Mouse (Mus musculus): ENCODE data around the gene Klf7. TPM values are rescaled to one million over a fixed set of nuclear protein-coding genes. Genes with fewer than 3 reads are reported as not detected.

Gene Klf7
- polyA plus RNA-seq, 1 experiment from 2014 or later: 71.4 TPM

DNA sequence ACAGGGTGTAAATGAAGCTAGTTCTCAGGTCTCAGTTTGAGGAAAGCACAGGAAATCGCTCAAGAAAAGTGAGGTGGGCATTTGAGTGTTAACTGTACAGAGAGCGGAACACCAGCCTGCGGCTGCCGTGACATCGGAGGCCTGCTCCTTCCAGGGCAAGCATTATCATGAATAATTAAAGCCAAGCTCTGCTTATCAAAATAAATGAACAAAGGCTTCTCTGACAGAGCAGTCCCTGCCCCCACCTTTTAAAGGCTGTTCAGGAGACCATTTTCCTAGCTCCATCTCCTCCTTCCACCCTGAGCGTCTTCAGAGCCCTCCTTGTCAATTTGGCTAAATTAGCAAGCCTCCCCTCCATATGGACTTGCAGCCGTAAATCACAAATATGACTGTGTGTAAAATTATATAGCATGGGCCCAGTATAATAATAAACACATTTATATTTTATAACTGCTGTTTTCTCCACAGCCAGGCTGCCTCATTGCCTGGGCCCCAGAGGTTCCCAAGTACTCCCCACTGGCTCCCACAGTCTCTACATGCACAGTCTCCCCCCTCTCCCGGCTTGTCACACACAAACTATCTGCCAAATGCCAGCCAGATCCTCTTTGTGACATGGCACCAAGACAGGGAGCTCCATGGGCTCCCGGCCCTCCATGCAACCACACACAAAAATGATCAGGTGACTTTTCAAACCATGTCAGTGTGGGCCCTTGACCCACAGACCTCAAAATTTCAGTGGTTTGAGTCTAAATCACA, 61.2 kb downstream of the Klf7 start:
- H3K9ac ChIP-seq (replicated peaks; ENCODE audit: low read depth, low read length): peak overlapping the region; percentile 11; the same call in 1 of the 2 replicates
- peak overlapping the region; percentile 27; the same call in 1 of the 2 replicates for H3K4me2 ChIP-seq (ENCODE audit: low read depth, low read length)
- H3K4me1 ChIP-seq (ENCODE audit: control insufficient read depth, insufficient read depth, low read length): peaks cover 51% of the 10 kb centered on the region
- H3K27ac ChIP-seq (ENCODE audit: low read depth, low read length): peak overlapping the region; percentile 76
- H3K36me3 ChIP-seq (ENCODE audit: control insufficient read depth, insufficient read depth, low read length): no peaks in the 10 kb centered on the region
- no peaks in the 10 kb centered on the region for H3K9me3 ChIP-seq (ENCODE audit: control insufficient read depth, low read length)
- no peaks in the 10 kb centered on the region for H3K27me3 ChIP-seq (ENCODE audit: control insufficient read depth, insufficient read depth, low read length)
- 22% methylated on average over 9 of the region's 9 CpGs for WGBS
- ATAC-seq (ENCODE audit: low read depth): peak; percentile 74
- no peak overlapping the region for H3K4me3 ChIP-seq (ENCODE audit: low read depth, low read length)

DNA sequence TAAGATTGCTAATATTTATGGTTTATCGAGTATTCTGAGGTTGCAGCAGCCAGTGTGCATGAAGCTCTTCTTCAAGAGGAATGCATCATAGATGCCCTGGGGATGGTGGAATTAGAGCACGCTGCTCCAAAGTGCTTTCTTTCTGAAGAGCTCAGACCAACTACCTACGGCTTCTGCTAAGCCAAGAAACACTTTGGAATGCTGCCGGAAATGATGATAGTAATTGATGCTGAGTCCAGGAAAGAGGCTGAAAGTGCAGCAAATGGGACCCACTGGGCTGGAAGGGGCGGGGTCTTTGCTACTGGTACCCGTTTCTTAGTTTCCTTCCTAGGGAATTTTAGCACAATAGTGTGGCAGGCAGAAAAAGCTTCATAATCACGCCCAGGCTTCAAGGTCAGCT, 62.0 kb downstream of the Klf7 start:
- Histone ChIP-seq H3K27me3 (ENCODE audit: control insufficient read depth, insufficient read depth, low read length) (no peaks in the 10 kb centered on the region), H3K27ac (ENCODE audit: low read depth, low read length) (peak overlapping the region; percentile 76), H3K9me3 (ENCODE audit: control insufficient read depth, low read length) (no peaks in the 10 kb centered on the region), H3K36me3 (ENCODE audit: control insufficient read depth, insufficient read depth, low read length) (no peaks in the 10 kb centered on the region), H3K9ac (replicated peaks; ENCODE audit: low read depth, low read length) (no peak overlapping the region), H3K4me2 (ENCODE audit: low read depth, low read length) (no peak overlapping the region), H3K4me1 (ENCODE audit: control insufficient read depth, insufficient read depth, low read length) (peaks cover 46% of the 10 kb centered on the region), H3K4me3 (ENCODE audit: low read depth, low read length) (no peak overlapping the region)
- ATAC-seq (ENCODE audit: low read depth): peak; percentile 11; the same call in 1 of the 2 replicates
- 47% methylated on average over 7 of the region's 7 CpGs for WGBS

DNA sequence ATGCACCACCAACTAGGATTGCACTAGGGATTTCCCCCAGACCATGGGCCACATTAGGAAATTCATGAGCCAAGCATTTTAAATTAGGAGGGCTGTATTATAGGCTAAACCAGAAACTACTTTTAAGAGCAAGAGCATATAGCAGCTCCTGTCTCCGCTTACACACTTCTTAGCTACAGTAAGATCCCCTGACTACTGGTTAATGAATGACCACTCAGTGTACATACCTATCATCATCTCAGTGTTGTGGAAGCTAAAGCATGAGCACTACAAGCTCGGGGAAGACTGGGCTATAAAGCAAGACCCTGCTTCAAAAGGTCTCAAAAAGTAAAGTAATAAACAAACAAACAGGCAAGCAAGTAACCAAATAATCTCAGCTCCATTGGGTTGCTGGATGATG, 65.5 kb downstream of the Klf7 start:
- H3K4me2 ChIP-seq (ENCODE audit: low read depth, low read length): no peak overlapping the region
- no peaks in the 10 kb centered on the region for H3K9me3 ChIP-seq (ENCODE audit: control insufficient read depth, low read length)
- H3K27ac ChIP-seq (ENCODE audit: low read depth, low read length): no peak overlapping the region
- no peaks in the 10 kb centered on the region for H3K36me3 ChIP-seq (ENCODE audit: control insufficient read depth, insufficient read depth, low read length)
- peaks cover 21% of the 10 kb centered on the region for H3K4me1 ChIP-seq (ENCODE audit: control insufficient read depth, insufficient read depth, low read length)
- no peak overlapping the region for H3K4me3 ChIP-seq (ENCODE audit: low read depth, low read length)
- WGBS: 86% methylated on average over 2 of the region's 2 CpGs
- no peak overlapping the region for H3K9ac ChIP-seq (replicated peaks; ENCODE audit: low read depth, low read length)
- no peaks in the 10 kb centered on the region for H3K27me3 ChIP-seq (ENCODE audit: control insufficient read depth, insufficient read depth, low read length)
- no peak for ATAC-seq (ENCODE audit: low read depth)

DNA sequence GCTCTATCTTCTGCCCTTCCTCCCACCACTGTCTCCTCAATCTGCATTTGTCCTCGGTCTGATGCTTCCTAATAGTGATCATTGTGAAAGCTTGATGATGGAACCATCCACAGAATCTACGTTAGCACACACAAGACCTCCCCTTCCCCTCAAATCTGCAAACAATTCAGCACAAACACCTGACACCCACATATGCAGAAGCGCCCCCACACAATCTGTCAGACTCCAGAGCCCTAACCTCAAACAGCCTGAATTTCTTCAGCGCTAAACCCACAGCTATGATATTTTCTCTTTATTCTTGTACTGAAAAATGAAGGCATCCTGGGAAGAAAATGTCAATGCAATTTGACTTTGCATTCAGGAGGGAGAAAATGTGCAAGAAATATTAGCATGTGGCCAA, 66.1 kb downstream of the Klf7 start:
- ATAC-seq (ENCODE audit: low read depth): no peak
- no peak overlapping the region for H3K4me2 ChIP-seq (ENCODE audit: low read depth, low read length)
- H3K9me3 ChIP-seq (ENCODE audit: control insufficient read depth, low read length): no peaks in the 10 kb centered on the region
- no peak overlapping the region for H3K9ac ChIP-seq (replicated peaks; ENCODE audit: low read depth, low read length)
- no peaks in the 10 kb centered on the region for H3K27me3 ChIP-seq (ENCODE audit: control insufficient read depth, insufficient read depth, low read length)
- WGBS: 75% methylated on average over 4 of the region's 4 CpGs
- no peaks in the 10 kb centered on the region for H3K36me3 ChIP-seq (ENCODE audit: control insufficient read depth, insufficient read depth, low read length)
- H3K4me3 ChIP-seq (ENCODE audit: low read depth, low read length): no peak overlapping the region
- no peak overlapping the region for H3K27ac ChIP-seq (ENCODE audit: low read depth, low read length)
- H3K4me1 ChIP-seq (ENCODE audit: control insufficient read depth, insufficient read depth, low read length): peaks cover 15% of the 10 kb centered on the region

DNA sequence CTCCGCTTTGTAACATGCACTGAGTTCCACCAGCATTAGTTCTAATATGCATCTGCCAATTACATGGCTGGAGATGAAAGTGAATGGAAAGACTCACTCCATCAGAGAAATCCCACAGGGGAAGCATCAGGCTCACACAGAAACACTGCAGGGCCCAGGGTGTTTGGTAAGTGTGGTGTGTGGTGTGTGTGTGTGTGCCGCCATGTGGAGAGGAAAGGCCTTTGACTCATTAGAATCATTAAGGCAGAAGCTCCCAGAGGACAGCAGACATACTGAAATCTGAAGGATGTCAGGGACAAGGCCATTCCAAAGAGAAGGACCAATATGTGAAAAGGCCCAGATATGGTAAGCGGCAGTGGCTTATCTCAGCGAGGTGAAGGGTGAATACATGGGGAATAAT, 66.9 kb downstream of the Klf7 start:
- no peak overlapping the region for H3K9ac ChIP-seq (replicated peaks; ENCODE audit: low read depth, low read length)
- no peak overlapping the region for H3K4me2 ChIP-seq (ENCODE audit: low read depth, low read length)
- no peak for ATAC-seq (ENCODE audit: low read depth)
- WGBS: 78% methylated on average over 4 of the region's 4 CpGs
- no peak overlapping the region for H3K4me3 ChIP-seq (ENCODE audit: low read depth, low read length)
- H3K27me3 ChIP-seq (ENCODE audit: control insufficient read depth, insufficient read depth, low read length): no peaks in the 10 kb centered on the region
- no peak overlapping the region for H3K27ac ChIP-seq (ENCODE audit: low read depth, low read length)
- peaks cover 8% of the 10 kb centered on the region for H3K4me1 ChIP-seq (ENCODE audit: control insufficient read depth, insufficient read depth, low read length)
- no peaks in the 10 kb centered on the region for H3K36me3 ChIP-seq (ENCODE audit: control insufficient read depth, insufficient read depth, low read length)
- no peaks in the 10 kb centered on the region for H3K9me3 ChIP-seq (ENCODE audit: control insufficient read depth, low read length)

DNA sequence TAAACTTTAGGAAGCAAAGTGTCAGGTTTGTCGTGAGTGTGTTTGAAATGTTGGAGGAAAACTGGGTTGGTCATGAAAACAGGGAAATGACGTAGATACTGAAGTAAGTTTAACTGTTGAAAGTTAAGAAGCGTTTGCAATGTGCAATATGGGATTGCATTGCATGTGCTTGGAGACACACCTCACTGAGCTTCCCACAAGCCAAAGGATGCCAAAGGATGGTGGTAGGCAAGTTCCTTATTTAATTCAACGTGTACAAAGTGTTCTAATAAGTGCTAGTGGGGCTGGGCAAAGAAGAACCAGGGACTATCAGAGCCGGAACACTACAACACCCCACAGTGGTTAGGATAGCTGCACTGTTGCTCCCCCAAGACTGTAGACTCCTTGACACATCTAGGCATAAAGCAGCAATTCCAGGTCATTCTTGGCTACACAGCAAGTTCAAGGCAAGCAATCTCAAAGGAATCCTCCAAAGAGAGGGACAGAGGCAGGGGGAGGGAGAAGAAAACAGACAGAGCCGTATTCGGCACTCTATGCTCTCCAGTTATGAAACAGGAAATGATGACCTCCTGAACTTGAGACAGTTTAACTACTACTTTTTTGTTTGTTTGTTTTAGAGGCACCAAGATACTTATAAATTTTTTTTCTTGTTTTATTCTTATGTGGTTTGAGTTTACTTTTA, 69.9 kb downstream of the Klf7 start:
- no peak overlapping the region for H3K4me3 ChIP-seq (ENCODE audit: low read depth, low read length)
- no peak overlapping the region for H3K27ac ChIP-seq (ENCODE audit: low read depth, low read length)
- no peaks in the 10 kb centered on the region for H3K27me3 ChIP-seq (ENCODE audit: control insufficient read depth, insufficient read depth, low read length)
- WGBS: 84% methylated on average over 7 of the region's 7 CpGs
- no peak overlapping the region for H3K9ac ChIP-seq (replicated peaks; ENCODE audit: low read depth, low read length)
- no peak overlapping the region for H3K4me2 ChIP-seq (ENCODE audit: low read depth, low read length)
- H3K4me1 ChIP-seq (ENCODE audit: control insufficient read depth, insufficient read depth, low read length): 0 out of 2 replicates have a peak, but pooled peaks cover 2% of the 10 kb centered on the region
- no peaks in the 10 kb centered on the region for H3K9me3 ChIP-seq (ENCODE audit: control insufficient read depth, low read length)
- no peaks in the 10 kb centered on the region for H3K36me3 ChIP-seq (ENCODE audit: control insufficient read depth, insufficient read depth, low read length)
- no peak for ATAC-seq (ENCODE audit: low read depth)

DNA sequence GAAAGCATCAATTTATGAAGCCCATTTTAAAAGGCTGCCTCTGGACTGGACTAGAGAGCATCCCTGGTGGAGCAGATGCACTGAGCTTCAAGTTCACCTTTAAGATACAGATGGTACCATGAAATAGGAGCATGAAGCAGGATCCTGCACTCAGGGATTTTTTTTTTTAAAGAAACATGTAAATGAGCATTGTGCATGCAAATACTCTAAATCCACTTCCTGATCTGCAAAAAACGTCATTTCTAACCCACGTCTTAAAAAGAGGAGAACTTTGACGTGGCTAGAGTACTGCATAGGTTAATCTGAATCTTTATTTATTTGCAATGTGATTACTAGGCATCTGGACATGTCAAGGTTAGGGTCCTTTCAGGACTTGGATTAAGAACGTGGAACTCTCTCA, 73.5 kb downstream of the Klf7 start:
- H3K27ac ChIP-seq (ENCODE audit: low read depth, low read length): no peak overlapping the region
- peaks cover 6% of the 10 kb centered on the region; the same call in 1 of the 2 replicates for H3K4me1 ChIP-seq (ENCODE audit: control insufficient read depth, insufficient read depth, low read length)
- no peak overlapping the region for H3K4me2 ChIP-seq (ENCODE audit: low read depth, low read length)
- 88% methylated on average over 4 of the region's 4 CpGs for WGBS
- no peak for ATAC-seq (ENCODE audit: low read depth)
- no peaks in the 10 kb centered on the region for H3K9me3 ChIP-seq (ENCODE audit: control insufficient read depth, low read length)
- H3K36me3 ChIP-seq (ENCODE audit: control insufficient read depth, insufficient read depth, low read length): no peaks in the 10 kb centered on the region
- H3K27me3 ChIP-seq (ENCODE audit: control insufficient read depth, insufficient read depth, low read length): no peaks in the 10 kb centered on the region
- H3K4me3 ChIP-seq (ENCODE audit: low read depth, low read length): no peak overlapping the region
- no peak overlapping the region for H3K9ac ChIP-seq (replicated peaks; ENCODE audit: low read depth, low read length)

DNA sequence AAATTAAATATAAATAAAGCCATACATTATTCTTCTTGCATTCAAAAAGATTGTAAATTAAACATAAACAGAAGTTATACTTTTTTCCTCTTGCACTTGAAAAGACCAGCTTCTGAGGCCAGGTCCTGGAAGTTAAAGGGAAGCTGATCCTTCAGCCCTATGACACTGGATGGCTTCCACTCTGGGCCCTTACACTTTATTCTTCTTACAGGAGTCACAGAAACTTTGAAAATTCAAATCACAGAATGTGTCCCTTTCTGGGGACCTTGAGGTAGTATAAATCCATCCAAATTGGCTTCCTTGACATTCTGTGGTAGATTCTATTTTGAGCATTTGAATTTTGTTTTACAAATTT, 75.3 kb downstream of the Klf7 start:
- H3K9ac ChIP-seq (replicated peaks; ENCODE audit: low read depth, low read length): no peak overlapping the region
- no peaks in the 10 kb centered on the region for H3K9me3 ChIP-seq (ENCODE audit: control insufficient read depth, low read length)
- no peak overlapping the region for H3K4me3 ChIP-seq (ENCODE audit: low read depth, low read length)
- no peaks in the 10 kb centered on the region for H3K27me3 ChIP-seq (ENCODE audit: control insufficient read depth, insufficient read depth, low read length)
- peaks cover 12% of the 10 kb centered on the region; the same call in 1 of the 2 replicates for H3K4me1 ChIP-seq (ENCODE audit: control insufficient read depth, insufficient read depth, low read length)
- no peak overlapping the region for H3K4me2 ChIP-seq (ENCODE audit: low read depth, low read length)
- no peaks in the 10 kb centered on the region for H3K36me3 ChIP-seq (ENCODE audit: control insufficient read depth, insufficient read depth, low read length)
- no peak overlapping the region for H3K27ac ChIP-seq (ENCODE audit: low read depth, low read length)
- ATAC-seq (ENCODE audit: low read depth): no peak

DNA sequence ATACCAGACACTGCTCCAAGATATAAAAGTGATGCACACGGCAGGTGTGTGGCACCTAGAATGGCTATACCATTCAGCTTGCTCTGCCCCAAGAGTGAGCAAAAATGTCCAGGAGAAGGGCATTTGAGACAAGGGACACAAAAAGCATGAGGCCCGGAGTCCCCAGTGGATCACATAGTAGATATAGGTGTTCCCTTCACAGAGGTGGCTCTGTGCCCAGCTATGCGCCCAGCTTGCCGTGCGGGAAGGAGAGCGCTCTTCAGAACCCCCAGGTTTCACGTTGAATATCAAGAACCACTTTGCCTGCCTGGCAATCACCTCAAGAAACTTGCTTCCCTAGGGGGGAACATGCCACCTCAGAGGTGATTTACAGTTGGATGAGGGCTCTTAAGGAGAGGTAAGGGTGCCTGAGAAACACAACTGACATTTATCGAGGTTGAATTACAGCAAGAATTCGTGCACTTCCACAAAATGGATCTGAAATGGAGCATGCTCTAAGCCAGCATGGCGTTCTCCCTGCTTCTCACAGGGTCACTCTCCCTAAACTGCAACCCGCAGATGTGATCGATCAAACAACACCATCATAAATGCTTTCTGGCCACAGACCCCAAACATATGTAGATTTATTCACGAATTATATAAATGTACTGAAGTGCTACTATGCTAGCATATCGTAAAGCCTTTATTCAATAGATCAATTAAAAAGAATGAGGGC, 75.8 kb downstream of the Klf7 start:
- Histone ChIP-seq H3K4me2 (ENCODE audit: low read depth, low read length) (no peak overlapping the region), H3K4me3 (ENCODE audit: low read depth, low read length) (no peak overlapping the region), H3K36me3 (ENCODE audit: control insufficient read depth, insufficient read depth, low read length) (no peaks in the 10 kb centered on the region), H3K27me3 (ENCODE audit: control insufficient read depth, insufficient read depth, low read length) (no peaks in the 10 kb centered on the region), H3K9me3 (ENCODE audit: control insufficient read depth, low read length) (no peaks in the 10 kb centered on the region), H3K9ac (replicated peaks; ENCODE audit: low read depth, low read length) (no peak overlapping the region), H3K4me1 (ENCODE audit: control insufficient read depth, insufficient read depth, low read length) (peaks cover 12% of the 10 kb centered on the region; the same call in 1 of the 2 replicates), H3K27ac (ENCODE audit: low read depth, low read length) (no peak overlapping the region)
- 74% methylated on average over 14 of the region's 14 CpGs for WGBS
- 0 out of 2 replicates have a peak, but pooled peaks have one; percentile 9 for ATAC-seq (ENCODE audit: low read depth)

Data from neural tube, embryonic 14.5 days (tissue).